Mouse (Mus musculus): ENCODE results near the gene Pparg. TPM values are rescaled to one million over a fixed set of nuclear protein-coding genes. Genes with fewer than 3 reads are reported as not detected.

The Pparg gene
- polyA plus RNA-seq, 1 experiment from 2014 or later: not detected

DNA sequence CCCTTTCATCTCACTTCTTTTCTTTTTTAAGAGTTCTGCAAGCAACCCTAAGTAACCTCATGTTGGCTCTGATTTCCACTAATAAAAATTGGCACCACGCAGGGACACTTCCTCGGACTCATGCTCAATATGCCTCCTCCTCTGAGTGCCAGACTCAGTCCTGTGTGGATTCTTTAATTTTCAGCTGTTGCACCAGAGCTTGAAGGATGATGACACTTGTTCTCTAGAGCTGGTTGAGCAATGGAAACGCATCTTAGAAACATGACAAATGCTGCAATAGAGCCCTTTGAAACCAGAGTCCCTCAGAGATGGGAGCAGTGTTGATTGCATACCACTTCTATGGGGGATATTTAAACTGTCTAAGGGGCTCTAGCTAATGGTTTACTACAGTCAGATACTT, 63.7 kb downstream of the Pparg start:
- H3K36me3 ChIP-seq (ENCODE audit: control insufficient read depth, insufficient read depth, low read length): no peaks in the 10 kb centered on the region
- 78% methylated on average over 3 of the region's 3 CpGs for WGBS
- H3K4me3 ChIP-seq (ENCODE audit: low read depth, low read length): no peak overlapping the region
- no peaks in the 10 kb centered on the region for H3K9me3 ChIP-seq (replicated peaks; ENCODE audit: control insufficient read depth, low read length)
- H3K4me2 ChIP-seq (ENCODE audit: low read length): no peak overlapping the region
- no peak for ATAC-seq
- H3K27ac ChIP-seq (ENCODE audit: low read depth, low read length): no peak overlapping the region
- no peaks in the 10 kb centered on the region for H3K27me3 ChIP-seq (replicated peaks; ENCODE audit: control insufficient read depth, insufficient read depth, low read length)
- H3K4me1 ChIP-seq (ENCODE audit: control insufficient read depth, insufficient read depth, low read length): no peaks in the 10 kb centered on the region
- no peak overlapping the region for H3K9ac ChIP-seq (ENCODE audit: low read length)
- DNase-seq (ENCODE audit: low spot score): no peak

DNA sequence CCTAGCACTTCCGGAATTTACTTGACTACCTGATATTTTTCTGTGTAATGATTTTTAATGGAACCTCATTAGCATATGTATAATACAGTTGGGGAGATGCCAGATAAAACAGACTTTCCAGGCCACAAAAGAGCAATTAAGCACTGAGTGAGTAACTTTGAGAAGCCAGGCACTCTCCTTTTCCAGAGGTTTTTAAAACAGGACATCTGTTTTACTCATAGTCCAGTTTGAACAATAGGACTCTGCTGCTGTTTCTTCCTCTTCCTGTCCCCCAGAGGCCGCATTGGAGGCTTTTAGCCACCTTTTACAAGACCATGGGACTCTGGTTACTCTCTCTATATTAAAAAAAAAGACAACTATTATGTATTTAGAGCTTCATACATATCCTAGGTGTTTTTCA, 72.0 kb downstream of the Pparg start:
- H3K4me2 ChIP-seq (ENCODE audit: low read length): no peak overlapping the region
- ATAC-seq (no peak), DNase-seq (ENCODE audit: low spot score) (peak; percentile 2)
- no peaks in the 10 kb centered on the region for H3K9me3 ChIP-seq (replicated peaks; ENCODE audit: control insufficient read depth, low read length)
- no peaks in the 10 kb centered on the region for H3K36me3 ChIP-seq (ENCODE audit: control insufficient read depth, insufficient read depth, low read length)
- no peaks in the 10 kb centered on the region for H3K4me1 ChIP-seq (ENCODE audit: control insufficient read depth, insufficient read depth, low read length)
- H3K27me3 ChIP-seq (replicated peaks; ENCODE audit: control insufficient read depth, insufficient read depth, low read length): no peaks in the 10 kb centered on the region
- no peak overlapping the region for H3K27ac ChIP-seq (ENCODE audit: low read depth, low read length)
- 56% methylated on average over 2 of the region's 2 CpGs for WGBS
- H3K4me3 ChIP-seq (ENCODE audit: low read depth, low read length): no peak overlapping the region
- no peak overlapping the region for H3K9ac ChIP-seq (ENCODE audit: low read length)

DNA sequence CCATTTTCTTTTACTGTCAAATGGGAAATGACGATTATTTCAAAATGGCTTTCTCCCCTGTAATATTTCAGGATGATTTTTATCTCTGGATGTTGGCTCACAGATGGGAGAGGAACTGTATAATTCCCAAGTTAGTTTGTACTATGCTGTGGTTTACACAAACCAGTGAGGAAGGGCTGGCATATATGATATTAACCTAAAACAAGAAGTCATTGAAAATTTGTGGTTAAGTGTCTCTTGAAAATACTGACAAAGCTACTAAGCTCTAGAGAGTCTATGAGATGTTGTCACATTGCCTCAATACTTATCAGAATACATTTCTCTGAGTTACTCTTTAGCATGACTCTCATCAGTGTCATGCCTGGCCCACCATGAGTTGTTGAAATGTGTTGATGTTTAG, 73.3 kb downstream of the Pparg start:
- H3K9ac ChIP-seq (ENCODE audit: low read length): no peak overlapping the region

DNA sequence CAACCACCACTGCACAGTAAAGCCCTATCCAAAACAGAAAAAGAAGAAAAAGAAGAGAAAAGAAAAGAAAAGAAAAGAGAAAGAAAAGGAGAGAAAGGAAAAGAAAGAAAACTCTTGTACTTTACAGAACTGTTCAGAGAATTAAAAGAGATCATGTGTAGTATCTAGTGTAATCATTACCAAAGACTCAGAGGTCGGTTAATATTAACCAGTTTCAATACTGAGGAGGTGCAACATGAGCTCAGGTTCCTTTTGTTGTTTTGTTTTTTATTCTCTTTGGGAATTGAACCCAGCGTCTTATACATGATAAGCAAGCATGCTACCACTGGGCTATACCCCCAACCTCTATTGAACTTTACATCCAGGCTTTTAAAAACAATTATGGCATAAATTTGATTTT, 74.1 kb downstream of the Pparg start:
- Histone ChIP-seq H3K4me1 (ENCODE audit: control insufficient read depth, insufficient read depth, low read length) (no peaks in the 10 kb centered on the region), H3K27me3 (replicated peaks; ENCODE audit: control insufficient read depth, insufficient read depth, low read length) (no peaks in the 10 kb centered on the region), H3K36me3 (ENCODE audit: control insufficient read depth, insufficient read depth, low read length) (no peaks in the 10 kb centered on the region), H3K4me3 (ENCODE audit: low read depth, low read length) (no peak overlapping the region), H3K9ac (ENCODE audit: low read length) (no peak overlapping the region), H3K27ac (ENCODE audit: low read depth, low read length) (no peak overlapping the region), H3K9me3 (replicated peaks; ENCODE audit: control insufficient read depth, low read length) (no peaks in the 10 kb centered on the region), H3K4me2 (ENCODE audit: low read length) (no peak overlapping the region)
- WGBS: 72% methylated on average over 2 of the region's 2 CpGs
- ATAC-seq: no peak
- DNase-seq (ENCODE audit: low spot score): no peak

More for the DNA sequence above, 73.3 kb downstream of the Pparg start:
- H3K27me3 ChIP-seq (replicated peaks; ENCODE audit: control insufficient read depth, insufficient read depth, low read length): no peaks in the 10 kb centered on the region
- DNase-seq (ENCODE audit: low spot score) (no peak), ATAC-seq (no peak)
- H3K4me2 ChIP-seq (ENCODE audit: low read length): no peak overlapping the region
- H3K4me3 ChIP-seq (ENCODE audit: low read depth, low read length): no peak overlapping the region
- no peaks in the 10 kb centered on the region for H3K4me1 ChIP-seq (ENCODE audit: control insufficient read depth, insufficient read depth, low read length)
- no peaks in the 10 kb centered on the region for H3K36me3 ChIP-seq (ENCODE audit: control insufficient read depth, insufficient read depth, low read length)
- H3K9me3 ChIP-seq (replicated peaks; ENCODE audit: control insufficient read depth, low read length): no peaks in the 10 kb centered on the region
- no peak overlapping the region for H3K27ac ChIP-seq (ENCODE audit: low read depth, low read length)
- WGBS: 92% methylated on average over 1 of the region's 1 CpGs

DNA sequence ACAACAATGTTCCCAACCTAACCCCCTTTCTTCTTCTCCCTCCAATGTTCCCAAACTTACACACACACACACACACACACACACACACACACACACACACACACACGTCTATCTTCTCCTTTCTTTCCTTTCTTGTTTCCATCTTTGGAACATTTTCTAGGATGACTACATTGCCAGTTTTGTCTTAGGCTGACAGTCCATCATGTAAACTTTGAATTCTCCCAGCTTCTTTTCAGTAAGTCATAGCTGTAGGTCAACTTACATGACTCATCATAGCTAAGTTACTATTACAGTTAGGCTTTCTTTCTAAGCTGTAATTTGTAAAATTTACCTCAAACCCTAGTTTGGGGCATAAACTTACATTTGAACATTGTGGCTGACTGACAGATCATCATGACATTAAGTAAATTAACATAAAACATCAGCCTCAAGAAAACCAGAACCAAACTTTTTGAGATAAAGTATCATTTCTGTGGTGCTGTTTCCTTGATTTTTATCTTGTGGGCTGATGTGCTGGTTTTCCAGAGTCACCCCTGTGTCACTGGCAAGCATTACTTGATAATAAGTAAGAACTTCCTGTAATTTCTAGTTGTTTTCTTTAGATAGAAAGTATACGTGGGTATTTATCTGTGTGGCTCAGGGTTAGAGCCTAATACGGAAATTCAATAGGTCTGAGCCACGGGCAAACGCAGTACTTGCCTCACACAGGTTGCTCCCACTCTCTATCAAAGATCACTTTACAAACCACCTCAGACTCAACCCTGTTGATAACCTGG, 79.7 kb downstream of the Pparg start:
- Histone ChIP-seq H3K4me1 (ENCODE audit: control insufficient read depth, insufficient read depth, low read length) (no peaks in the 10 kb centered on the region), H3K36me3 (ENCODE audit: control insufficient read depth, insufficient read depth, low read length) (no peaks in the 10 kb centered on the region), H3K27me3 (replicated peaks; ENCODE audit: control insufficient read depth, insufficient read depth, low read length) (no peaks in the 10 kb centered on the region), H3K27ac (ENCODE audit: low read depth, low read length) (no peak overlapping the region), H3K4me3 (ENCODE audit: low read depth, low read length) (no peak overlapping the region), H3K9me3 (replicated peaks; ENCODE audit: control insufficient read depth, low read length) (no peaks in the 10 kb centered on the region), H3K9ac (ENCODE audit: low read length) (no peak overlapping the region), H3K4me2 (ENCODE audit: low read length) (no peak overlapping the region)
- no peak for DNase-seq (ENCODE audit: low spot score)
- WGBS: 82% methylated on average over 5 of the region's 5 CpGs
- no peak for ATAC-seq

DNA sequence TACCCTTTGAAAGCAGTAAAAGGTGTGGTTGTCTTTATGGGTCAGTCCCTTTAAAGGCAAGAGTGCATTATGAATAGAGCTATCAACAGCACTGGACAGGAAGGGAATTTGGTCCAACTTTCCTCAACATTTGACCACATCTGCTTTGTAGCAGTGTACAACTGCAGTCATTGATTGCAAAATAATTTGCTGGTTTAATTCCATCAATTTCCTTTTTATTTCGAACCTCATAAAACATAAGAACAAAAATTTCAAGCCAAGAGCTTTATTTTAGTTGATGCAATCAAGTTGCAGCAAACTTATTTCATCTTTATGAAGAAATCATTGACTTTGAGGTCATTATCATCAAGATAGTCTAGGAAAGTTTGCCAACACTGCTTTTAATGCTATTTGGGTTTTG, 91.8 kb downstream of the Pparg start:
- H3K9ac ChIP-seq (ENCODE audit: low read length): no peak overlapping the region
- H3K27ac ChIP-seq (ENCODE audit: low read depth, low read length): no peak overlapping the region
- no peaks in the 10 kb centered on the region for H3K4me1 ChIP-seq (ENCODE audit: control insufficient read depth, insufficient read depth, low read length)
- ATAC-seq: no peak
- H3K4me3 ChIP-seq (ENCODE audit: low read depth, low read length): no peak overlapping the region
- H3K4me2 ChIP-seq (ENCODE audit: low read length): no peak overlapping the region
- no peaks in the 10 kb centered on the region for H3K27me3 ChIP-seq (replicated peaks; ENCODE audit: control insufficient read depth, insufficient read depth, low read length)
- no peaks in the 10 kb centered on the region for H3K36me3 ChIP-seq (ENCODE audit: control insufficient read depth, insufficient read depth, low read length)
- DNase-seq (ENCODE audit: low spot score): no peak
- 75% methylated on average over 1 of the region's 1 CpGs for WGBS
- H3K9me3 ChIP-seq (replicated peaks; ENCODE audit: control insufficient read depth, low read length): no peaks in the 10 kb centered on the region

DNA sequence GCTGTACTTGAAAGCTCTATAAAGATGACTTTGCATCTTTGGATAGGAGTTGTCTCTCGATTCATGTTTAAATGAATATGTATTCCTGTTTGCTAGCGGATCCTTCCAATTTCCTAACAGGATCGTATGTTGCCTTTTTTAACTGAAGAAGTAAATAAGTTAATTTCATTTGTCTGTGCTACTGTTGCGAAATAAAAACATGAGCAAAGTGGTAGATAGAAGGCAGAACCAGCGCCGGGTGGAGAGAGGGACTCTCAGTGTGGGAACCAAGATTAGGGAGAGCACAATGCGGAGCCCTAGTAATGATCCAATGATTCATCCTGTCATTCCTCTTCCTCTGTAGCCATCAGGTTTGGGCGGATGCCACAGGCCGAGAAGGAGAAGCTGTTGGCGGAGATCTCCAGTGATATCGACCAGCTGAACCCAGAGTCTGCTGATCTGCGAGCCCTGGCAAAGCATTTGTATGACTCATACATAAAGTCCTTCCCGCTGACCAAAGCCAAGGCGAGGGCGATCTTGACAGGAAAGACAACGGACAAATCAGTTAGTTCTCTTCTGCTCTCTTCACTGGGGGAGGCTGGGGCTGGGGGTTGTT, 102.1 kb downstream of the Pparg start:
- no peak for DNase-seq (ENCODE audit: low spot score)
- WGBS: 91% methylated on average over 16 of the region's 16 CpGs
- Histone ChIP-seq H3K27ac (ENCODE audit: low read depth, low read length) (no peak overlapping the region), H3K9ac (ENCODE audit: low read length) (no peak overlapping the region), H3K9me3 (replicated peaks; ENCODE audit: control insufficient read depth, low read length) (no peaks in the 10 kb centered on the region), H3K4me1 (ENCODE audit: control insufficient read depth, insufficient read depth, low read length) (no peaks in the 10 kb centered on the region), H3K4me2 (ENCODE audit: low read length) (no peak overlapping the region), H3K4me3 (ENCODE audit: low read depth, low read length) (no peak overlapping the region), H3K36me3 (ENCODE audit: control insufficient read depth, insufficient read depth, low read length) (no peaks in the 10 kb centered on the region), H3K27me3 (replicated peaks; ENCODE audit: control insufficient read depth, insufficient read depth, low read length) (no peaks in the 10 kb centered on the region)
- ATAC-seq: no peak

DNA sequence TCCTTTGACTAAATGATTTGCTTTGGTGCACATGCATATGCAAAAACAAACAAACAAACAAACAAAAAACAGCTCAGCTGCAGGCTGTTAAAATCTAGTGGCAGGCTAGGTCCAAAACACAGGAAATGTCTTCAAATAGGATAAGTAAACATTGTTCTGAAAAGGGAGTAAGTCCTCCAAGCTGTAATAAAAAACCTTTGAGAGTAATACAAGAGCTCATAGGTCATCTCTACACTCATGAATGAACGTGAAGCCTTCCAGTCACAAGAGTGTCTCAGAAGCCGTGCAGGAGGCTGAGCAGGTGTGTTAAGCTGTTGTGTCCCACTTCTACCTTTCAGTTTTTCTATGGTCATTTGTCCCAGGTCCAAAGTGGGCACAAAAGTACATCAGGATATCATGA, 102.6 kb downstream of the Pparg start:
- Histone ChIP-seq H3K4me3 (ENCODE audit: low read depth, low read length) (no peak overlapping the region), H3K4me1 (ENCODE audit: control insufficient read depth, insufficient read depth, low read length) (no peaks in the 10 kb centered on the region), H3K27me3 (replicated peaks; ENCODE audit: control insufficient read depth, insufficient read depth, low read length) (no peaks in the 10 kb centered on the region), H3K27ac (ENCODE audit: low read depth, low read length) (no peak overlapping the region), H3K9ac (ENCODE audit: low read length) (no peak overlapping the region), H3K9me3 (replicated peaks; ENCODE audit: control insufficient read depth, low read length) (no peaks in the 10 kb centered on the region), H3K36me3 (ENCODE audit: control insufficient read depth, insufficient read depth, low read length) (no peaks in the 10 kb centered on the region), H3K4me2 (ENCODE audit: low read length) (no peak overlapping the region)
- ATAC-seq: no peak
- WGBS: 85% methylated on average over 2 of the region's 2 CpGs
- no peak for DNase-seq (ENCODE audit: low spot score)

DNA sequence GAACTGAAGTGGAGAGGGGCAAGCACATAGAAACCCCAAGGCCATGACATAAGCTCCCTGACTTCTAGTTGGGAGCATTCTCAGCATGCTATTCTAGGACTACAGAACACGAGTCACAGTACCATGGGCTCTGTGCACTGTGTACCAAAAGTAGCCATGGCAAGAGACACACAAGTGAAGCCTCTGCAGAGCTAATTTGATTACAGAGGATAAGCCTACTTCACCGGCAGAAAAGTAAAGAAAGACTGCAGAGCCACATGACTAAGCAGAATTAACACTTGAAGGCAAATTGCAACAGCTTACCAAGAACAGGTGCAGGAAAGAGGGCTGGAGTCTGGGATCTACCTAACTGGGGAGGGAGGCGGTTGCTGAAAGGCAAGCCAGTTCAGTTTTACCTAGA, 103.9 kb downstream of the Pparg start:
- no peaks in the 10 kb centered on the region for H3K27me3 ChIP-seq (replicated peaks; ENCODE audit: control insufficient read depth, insufficient read depth, low read length)
- no peak overlapping the region for H3K4me3 ChIP-seq (ENCODE audit: low read depth, low read length)
- H3K27ac ChIP-seq (ENCODE audit: low read depth, low read length): no peak overlapping the region
- ATAC-seq: no peak
- H3K9me3 ChIP-seq (replicated peaks; ENCODE audit: control insufficient read depth, low read length): no peaks in the 10 kb centered on the region
- H3K9ac ChIP-seq (ENCODE audit: low read length): no peak overlapping the region
- no peaks in the 10 kb centered on the region for H3K36me3 ChIP-seq (ENCODE audit: control insufficient read depth, insufficient read depth, low read length)
- DNase-seq (ENCODE audit: low spot score): no peak
- WGBS: 43% methylated on average over 3 of the region's 3 CpGs
- no peak overlapping the region for H3K4me2 ChIP-seq (ENCODE audit: low read length)
- H3K4me1 ChIP-seq (ENCODE audit: control insufficient read depth, insufficient read depth, low read length): peaks cover 6% of the 10 kb centered on the region; the same call in 1 of the 2 replicates

Data from forebrain, embryonic 14.5 days (tissue).